Mouse (Mus musculus) liver, embryonic 14.5 days (tissue): ENCODE measurements around the gene Gstt4.

ENCODE experiments used
- CTCF ChIP-seq: IDR thresholded peaks from 2 replicates; pipeline ENCODE4 v1.5.1; 2016; ENCODE audit warnings: antibody characterized with exemption, low read depth, control low read depth
- EP300 ChIP-seq: IDR thresholded peaks from 2 replicates; pipeline ENCODE4 v1.6.1; 2016; ENCODE audit warnings: antibody characterized with exemption, low read depth

DNA sequence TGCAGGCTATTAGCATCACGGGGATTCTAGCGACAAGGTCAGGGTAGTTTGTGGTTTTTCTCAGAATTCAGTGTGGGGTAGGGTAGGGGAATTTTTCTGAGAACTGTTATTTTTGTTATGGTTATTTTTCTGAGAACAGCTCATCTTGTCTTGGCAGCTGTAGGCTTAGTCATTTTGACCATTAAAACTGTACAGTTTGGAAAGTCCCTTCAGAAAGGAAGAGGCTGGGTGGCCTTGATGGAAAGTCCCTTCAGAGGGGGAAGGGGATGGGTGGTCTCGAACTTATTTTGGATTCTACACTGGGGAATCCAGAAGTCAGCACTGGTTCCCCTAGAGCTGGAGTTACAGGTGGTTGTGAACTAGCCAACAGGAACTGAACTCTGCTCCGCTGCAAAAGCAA lies 2.2 kb upstream of the Gstt4 start:
- no peak for TF ChIP-seq CTCF
- TF ChIP-seq EP300: no peak
